ENCODE assay signal across 17 mouse cellular contexts in genomic region chr1:123467729-123468128, GRCm38 (mm10).
"Had no signal": no experiment of that assay in that cellular context is flagged by ENCODE, and none has a peak within 500 bp of the region (broad histone marks: within the 10 kb centered on the region; RNA-seq: fewer than 3 reads in every experiment).

No protein-coding gene starts in this region.

- H3K4me1 ChIP-seq: intestine, embryonic 15.5 days; limb, embryonic 15.5 days; megakaryocyte, embryonic 14.5 days; midbrain, embryonic 15.5 days; neural tube, embryonic 13.5 days had no signal

- ATAC-seq: intestine, embryonic 15.5 days; midbrain, embryonic 15.5 days had no signal

- H3K9me3 ChIP-seq: intestine, embryonic 15.5 days; limb, embryonic 15.5 days; megakaryocyte, embryonic 14.5 days; midbrain, embryonic 15.5 days; neural tube, embryonic 13.5 days had no signal

- H3K4me3 ChIP-seq: intestine, embryonic 15.5 days; limb, embryonic 15.5 days; megakaryocyte, embryonic 14.5 days; midbrain, embryonic 15.5 days; neural tube, embryonic 13.5 days had no signal

- H3K4me2 ChIP-seq: hindbrain, embryonic 14.5 days; intestine, embryonic 15.5 days; limb, embryonic 15.5 days; lung, embryonic 14.5 days; midbrain, embryonic 11.5 days; midbrain, embryonic 15.5 days; neural tube, embryonic 13.5 days had no signal

- H3K27me3 ChIP-seq: intestine, embryonic 15.5 days; limb, embryonic 15.5 days; megakaryocyte, embryonic 14.5 days; midbrain, embryonic 15.5 days; neural tube, embryonic 13.5 days had no signal

- DNase-seq: layer of hippocampus, adult 9-11 months; layer of hippocampus, postnatal 36 days; lung, embryonic 14.5 days; lung, postnatal 10 days; retina, postnatal 1 day; right cerebral cortex, postnatal 4 days; spleen, adult 18-20 months; thymus, adult 18-20 months; thymus, postnatal 25 days had no signal

- H3K9ac ChIP-seq: hindbrain, embryonic 14.5 days; intestine, embryonic 15.5 days; limb, embryonic 15.5 days; lung, embryonic 14.5 days; midbrain, embryonic 15.5 days; neural tube, embryonic 13.5 days had no signal

- H3K27ac ChIP-seq: hindbrain, embryonic 14.5 days; intestine, embryonic 15.5 days; limb, embryonic 15.5 days; macrophage; midbrain, embryonic 15.5 days; neural tube, embryonic 13.5 days had no signal

- H3K36me3 ChIP-seq: intestine, embryonic 15.5 days; limb, embryonic 15.5 days; midbrain, embryonic 15.5 days; neural tube, embryonic 13.5 days had no signal
